Mouse (Mus musculus) cerebellum, adult (tissue): ENCODE data around the gene Olfr1323.

Experiments used
- ATAC-seq: cut with Nextera tagmentation; 2 replicates; pipeline ENCODE4 v1.9.2; 2017; ENCODE audit warnings: mild to moderate bottlenecking, moderate library complexity, mixed read lengths; ENCODE audit not compliant: insufficient number of reproducible peaks, low FRiP score, low TSS enrichment

Olfr1323 gene

GRCm38 (mm10) chrX:50019259-50019658 lies at the start of gene Olfr1323:
TSS of gene Olfr1323 (minus strand) at chrX:50019359.
- no peak for ATAC-seq

GRCm38 (mm10) chrX:50012242-50012641 lies 6.9 kb downstream of the Olfr1323 start:
- no peak for ATAC-seq
